Mouse (Mus musculus): ENCODE measurements at regions not wholly inside any gene's neighbourhood (a gene's known extent, or its start where the extent isn't known, plus 50 kb on each side); places are given as distances from the start of the nearest gene placed in this dataset.

GRCm38 (mm10) chr1:105904737-105905136 is 85.5 kb upstream of the Zcchc2 start:
- peak; percentile 13; the same call in 1 of the 2 replicates for TF ChIP-seq CTCF (IDR thresholded peaks at IDR 0.05; ENCODE audit: borderline replicate concordance, insufficient read depth, low read depth, low read length)
- TF ChIP-seq POLR2A (IDR thresholded peaks at IDR 0.05; ENCODE audit: borderline replicate concordance, insufficient read depth, low read length) = no peak
